Mouse (Mus musculus): ENCODE measurements around the gene BC048679. TPM values are rescaled to one million over a fixed set of nuclear protein-coding genes. Genes with fewer than 3 reads are reported as not detected.

Gene BC048679
- polyA plus RNA-seq (2017; shearing (Covaris generic)), result not detected

DNA sequence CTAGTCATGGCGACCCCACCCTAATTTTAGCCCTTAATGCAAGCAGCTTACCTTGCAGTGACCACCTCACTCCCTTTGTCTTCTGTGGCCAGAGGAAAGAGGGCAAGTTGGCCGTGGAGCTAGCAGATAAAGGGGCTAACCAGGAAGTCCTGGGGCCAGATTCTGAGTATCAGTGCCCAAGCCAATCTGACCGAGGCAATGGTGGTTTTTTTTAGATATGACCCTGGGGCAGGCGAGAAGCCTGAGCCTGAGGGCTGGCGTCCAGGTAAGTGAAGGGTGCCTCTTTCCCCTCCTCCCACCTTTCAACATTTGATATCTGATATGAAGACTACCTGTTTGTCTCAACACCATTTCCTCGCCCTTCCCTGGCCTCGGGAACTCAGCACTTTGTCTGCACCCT lies at the start of gene BC048679:
Gene BC048679, minus strand, starts transcription at position 101 of the 400 bp plus-strand sequence.

DNA sequence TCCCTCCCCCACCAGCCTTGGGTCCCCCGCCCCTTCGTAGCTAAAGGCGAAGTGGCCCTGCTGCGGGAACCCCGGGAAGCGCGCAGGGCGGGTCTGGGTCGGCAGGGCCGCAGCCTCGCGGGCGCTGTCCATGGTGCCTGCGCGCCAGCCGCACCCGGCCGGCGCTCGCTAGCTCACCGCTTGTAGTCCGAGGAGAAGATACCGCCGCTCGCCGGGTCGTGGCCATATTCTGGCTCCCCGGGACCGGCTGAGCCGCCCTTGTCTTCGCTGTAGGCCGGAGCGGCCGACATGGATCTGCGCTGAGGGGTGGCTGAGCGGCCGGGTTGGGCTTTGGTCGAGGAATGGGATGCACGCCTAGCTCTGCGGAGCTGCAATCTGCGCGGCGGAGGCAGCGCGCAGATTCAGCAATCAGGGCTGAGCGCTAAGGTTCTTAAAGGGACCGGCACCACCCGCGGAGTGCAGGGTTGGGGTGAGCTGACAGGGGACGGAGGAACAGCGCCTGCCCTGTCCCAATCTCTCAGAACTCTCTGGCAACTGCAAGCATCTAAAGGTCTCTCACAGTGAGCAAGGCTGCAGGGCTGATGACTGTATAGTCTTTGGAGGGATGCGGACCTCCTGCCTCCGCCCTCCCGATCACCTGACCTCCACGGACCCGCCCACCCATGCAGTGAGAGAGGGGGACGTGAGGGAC lies 4.6 kb downstream of the BC048679 start, which contains the start of gene Ap3b2:
Gene Ap3b2, minus strand, starts transcription at position 595 of the 691 bp plus-strand sequence.

DNA sequence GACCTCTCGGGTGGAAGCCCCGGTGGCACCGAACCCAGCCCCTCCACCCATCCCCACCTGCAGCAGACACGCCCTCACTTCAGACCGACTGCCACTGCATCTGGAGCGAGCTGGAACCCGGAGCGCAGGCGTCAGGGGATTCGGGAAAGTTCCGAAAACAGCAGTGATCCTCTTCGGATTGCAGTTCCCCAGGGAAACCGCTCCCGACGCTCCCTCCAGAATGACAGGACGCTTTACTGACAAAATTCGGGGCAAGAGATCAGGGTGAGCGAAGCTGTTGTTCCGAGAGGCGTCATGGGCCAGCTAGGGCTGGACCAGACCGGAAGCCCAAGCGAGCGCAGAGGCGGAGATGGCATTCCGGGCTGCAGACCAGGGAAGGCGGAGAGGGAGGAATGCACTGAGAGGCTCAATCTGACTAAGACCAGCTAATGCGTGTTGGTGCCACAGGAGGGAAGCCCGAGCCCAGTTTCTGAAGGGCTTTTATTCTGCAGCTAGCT lies 42.9 kb downstream of the BC048679 start, which contains the start of gene Cpeb1:
Gene Cpeb1, minus strand, starts transcription at position 311 of the 497 bp plus-strand sequence.

Other genes starting within 250 kb of the BC048679 start
- gene Rps17, start 153.0 kb downstream of the BC048679 start, polyA plus RNA-seq (2017; shearing (Covaris generic)), result 880 TPM
- 0.18 TPM for gene Cpeb1, start 42.8 kb downstream of the BC048679 start, polyA plus RNA-seq (2017; shearing (Covaris generic))
- gene Ap3b2, start 4.4 kb downstream of the BC048679 start, polyA plus RNA-seq (2017; shearing (Covaris generic)), result not detected
- gene Fsd2, start 68.7 kb upstream of the BC048679 start, polyA plus RNA-seq (2017; shearing (Covaris generic)), result 8.0 TPM
- gene Whamm, start 73.0 kb upstream of the BC048679 start, polyA plus RNA-seq (2017; shearing (Covaris generic)), result 2.2 TPM
- 0.23 TPM for gene Homer2, start 209.2 kb upstream of the BC048679 start, polyA plus RNA-seq (2017; shearing (Covaris generic))